Mouse (Mus musculus) brain, adult 2 months (tissue): ENCODE measurements at regions not wholly inside any gene's neighbourhood (a gene's known extent, or its start where the extent isn't known, plus 50 kb on each side); places are given as distances from the start of the nearest gene placed in this dataset.

Experiments used
- DNase-seq: peaks from one replicate; pipeline ENCODE4 v3.0.0; 2011; ENCODE audit warnings: low read depth, low spot score

GRCm38 (mm10) chr6:89052758-89053460 is 150.9 kb downstream of the Tpra1 start:
- no peak for DNase-seq

- DNase-seq: peak; percentile 51
Measured at GRCm38 (mm10) chr6:89054060-89054459, 152.0 kb downstream of the Tpra1 start.

GRCm38 (mm10) chr6:89059431-89059975 is 157.5 kb downstream of the Tpra1 start:
- DNase-seq: no peak

- no peak for DNase-seq
Measured at GRCm38 (mm10) chr6:89064977-89065580, 163.0 kb downstream of the Tpra1 start.

- DNase-seq: no peak
Measured at GRCm38 (mm10) chr6:89066588-89066987, 164.5 kb downstream of the Tpra1 start.

GRCm38 (mm10) chr6:89068286-89068685 is 166.2 kb downstream of the Tpra1 start:
- DNase-seq: peak; percentile 83

GRCm38 (mm10) chr6:89069108-89069507 is 167.1 kb downstream of the Tpra1 start:
- DNase-seq: peak; percentile 35

- DNase-seq: no peak
Measured at GRCm38 (mm10) chr6:89070011-89070410, 168.0 kb downstream of the Tpra1 start.

GRCm38 (mm10) chr6:89071766-89072165 is 169.7 kb downstream of the Tpra1 start:
- DNase-seq: no peak

GRCm38 (mm10) chr6:89072569-89072968 is 170.5 kb downstream of the Tpra1 start:
- no peak for DNase-seq

GRCm38 (mm10) chr6:89081624-89082300 is 179.7 kb downstream of the Tpra1 start:
- DNase-seq: no peak

GRCm38 (mm10) chr6:89084437-89084836 is 182.4 kb downstream of the Tpra1 start:
- no peak for DNase-seq

GRCm38 (mm10) chr6:89085151-89085550 is 183.1 kb downstream of the Tpra1 start:
- DNase-seq: peak; percentile 44

- DNase-seq: no peak
Measured at GRCm38 (mm10) chr6:89087620-89088019, 185.6 kb downstream of the Tpra1 start.

GRCm38 (mm10) chr6:89090096-89090495 is 188.0 kb downstream of the Tpra1 start:
- peak; percentile 73 for DNase-seq

GRCm38 (mm10) chr6:89095911-89096310 is 193.9 kb downstream of the Tpra1 start:
- no peak for DNase-seq

GRCm38 (mm10) chr6:89097531-89097930 is 195.5 kb downstream of the Tpra1 start:
- DNase-seq: no peak

- no peak for DNase-seq
Measured at GRCm38 (mm10) chr6:89119241-89119640, 217.2 kb downstream of the Tpra1 start.

- DNase-seq: peak; percentile 6
Measured at GRCm38 (mm10) chr6:89121023-89121745, 219.1 kb downstream of the Tpra1 start.

GRCm38 (mm10) chr6:89121746-89122070 is 219.7 kb downstream of the Tpra1 start:
- DNase-seq: no peak

- no peak for DNase-seq
Measured at GRCm38 (mm10) chr6:89125916-89126315, 223.9 kb downstream of the Tpra1 start.

GRCm38 (mm10) chr6:89128141-89128540 is 226.1 kb downstream of the Tpra1 start:
- DNase-seq: peak; percentile 8
